Mouse (Mus musculus): Measurements from ENCODE around the gene Rasal2.

DNA sequence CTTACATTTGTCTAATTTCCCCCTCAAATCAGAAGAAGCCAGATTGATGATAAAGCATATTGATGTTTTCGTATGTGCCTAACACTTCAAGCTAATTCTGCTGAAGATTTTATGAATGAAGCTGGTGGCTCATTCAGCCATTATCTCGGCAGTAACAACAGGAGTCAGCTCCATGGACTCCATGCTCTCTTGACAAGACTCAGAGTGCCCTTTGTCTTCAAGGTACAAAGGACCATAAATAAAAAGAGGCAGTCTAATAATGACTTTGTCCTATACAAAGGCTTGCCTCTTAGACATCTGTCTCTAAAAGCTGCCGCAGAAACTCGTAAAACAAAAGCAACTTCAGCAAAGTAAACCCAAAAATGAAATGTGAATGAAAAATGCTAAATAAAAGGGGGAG lies 24.4 kb downstream of the Rasal2 start:
- no peak for TF ChIP-seq CHD2 (IDR thresholded peaks at IDR 0.05; ENCODE audit: low read depth, low read length)
- no peak for TF ChIP-seq HCFC1 (IDR thresholded peaks at IDR 0.05; ENCODE audit: borderline replicate concordance, insufficient read depth, low read length)
